Comparison of ENCODE assay signal across 16 mouse cellular contexts in the genomic region with DNA sequence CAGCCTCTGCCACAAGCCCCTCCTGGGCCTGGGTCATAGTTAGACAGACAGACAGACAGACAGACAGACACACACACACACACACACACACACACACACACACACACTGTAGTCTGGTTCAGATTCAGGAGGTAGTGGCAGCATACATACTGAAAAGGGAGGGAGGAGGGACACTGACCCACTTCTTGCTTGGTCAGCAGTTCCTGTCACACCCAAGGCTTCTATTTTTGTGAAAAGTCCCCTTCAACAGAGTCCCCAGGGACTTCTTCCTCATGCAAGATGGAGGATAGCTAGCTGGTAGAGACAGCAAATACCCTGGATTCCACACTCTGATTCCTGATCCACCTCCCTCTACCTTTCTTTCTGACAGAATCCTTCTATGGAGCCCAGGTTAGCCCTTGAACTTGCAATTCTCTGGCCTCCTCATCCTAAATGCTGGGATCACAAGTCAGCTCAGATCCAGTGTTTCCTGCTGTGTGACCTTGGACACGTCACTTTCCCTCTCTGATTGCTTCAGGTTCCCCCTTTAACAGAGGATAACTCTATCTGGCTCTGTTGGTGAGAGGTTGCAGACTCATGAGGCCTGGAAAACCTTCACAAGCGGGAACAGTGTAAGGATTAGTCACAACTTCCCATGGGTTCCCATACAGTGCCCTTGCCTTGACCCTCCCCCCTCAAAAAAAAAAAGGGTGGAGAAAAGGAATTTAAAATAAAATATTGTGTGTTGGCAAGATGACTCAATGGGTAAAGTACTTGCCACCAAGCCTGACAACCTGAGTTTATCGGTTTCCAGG. TPM values are rescaled to one million over a fixed set of nuclear protein-coding genes. Genes with fewer than 3 reads are reported as not detected.
DNase-seq lines count a peak whose midpoint lies in the region; ATAC-seq and TF ChIP-seq lines count a peak whose summit lies in the region.
"Had no signal": no experiment of that assay in that cellular context is flagged by ENCODE, and none has a peak within 500 bp of the region (broad histone marks: within the 10 kb centered on the region; RNA-seq: fewer than 3 reads in every experiment).

No protein-coding gene starts in this region.

- TF ChIP-seq CTCF in liver, embryonic 14.5 days (IDR thresholded peaks at IDR 0.05; ENCODE audit: low read depth): no peak

- 0 out of 2 replicates have a peak overlapping the region, but pooled peaks have one; percentile 25 for H3K27ac ChIP-seq in heart, embryonic 13.5 days (replicated peaks)
- H3K27ac ChIP-seq in liver, embryonic 14.5 days: no peak overlapping the region

- H3K36me3 ChIP-seq in heart, embryonic 13.5 days: no peaks in the 10 kb centered on the region
- no peaks in the 10 kb centered on the region for H3K36me3 ChIP-seq in liver, embryonic 14.5 days (replicated peaks; ENCODE audit: control insufficient read depth, insufficient read depth, low read depth)
- H3K36me3 ChIP-seq: embryonic facial prominence, embryonic 15.5 days had no signal

- no peaks in the 10 kb centered on the region for H3K9me3 ChIP-seq in heart, embryonic 13.5 days
- no peaks in the 10 kb centered on the region for H3K9me3 ChIP-seq in liver, embryonic 14.5 days (ENCODE audit: control insufficient read depth, low read length)
- H3K9me3 ChIP-seq: embryonic facial prominence, embryonic 15.5 days had no signal

- H3K4me2 ChIP-seq in heart, embryonic 13.5 days: peak overlapping the region; percentile 12; the same call in 1 of the 2 replicates
- peak overlapping the region; percentile 37; the same call in 1 of the 2 replicates for H3K4me2 ChIP-seq in liver, embryonic 14.5 days (ENCODE audit: low read depth)
- H3K4me2 ChIP-seq: embryonic facial prominence, embryonic 15.5 days had no signal

- WGBS in heart, embryonic 13.5 days: 77% methylated on average over 3 of the region's 3 CpGs
- WGBS in liver, embryonic 14.5 days (ENCODE audit: insufficient replicate concordance): 67% methylated on average over 3 of the region's 3 CpGs

- ATAC-seq in heart, embryonic 13.5 days (ENCODE audit: extremely low read depth, insufficient number of reproducible peaks, low FRiP score, low TSS enrichment): no peak
- ATAC-seq in liver, embryonic 14.5 days (ENCODE audit: insufficient read depth): no peak
- ATAC-seq: CD4-positive, CD25-positive, alpha-beta regulatory T cell, adult 4 months had no signal

- DNase-seq in heart, adult 8-10 months (ENCODE audit: low spot score): no peak
- DNase-seq in 3134 (ENCODE audit: extremely low read depth, insufficient read length, low spot score): peak; percentile 67
- DNase-seq in MN1 (ENCODE audit: low spot score): peak; percentile 41
- no peak for DNase-seq in liver, embryonic 14.5 days (ENCODE audit: low read depth in 3 of 3, low spot score in 3 of 3)
- no peak for DNase-seq in right cerebral cortex, adult 18-20 months
- no peak for DNase-seq in frontal cortex, postnatal 36 days (ENCODE audit: low spot score in 2 of 2)
- DNase-seq in embryo, embryonic 10 days (ENCODE audit: low spot score): no peak
- DNase-seq: cerebellum, adult 9-11 months had no signal

- peaks cover 32% of the 10 kb centered on the region for H3K4me1 ChIP-seq in heart, embryonic 13.5 days
- peaks cover 18 to 36% of the 10 kb centered on the region in 2 experiments for H3K4me1 ChIP-seq in liver, embryonic 14.5 days (replicated peaks; ENCODE audit: control insufficient read depth in 2 of 2, insufficient read depth in 2 of 2, low read length in 1 of 2)

- no peak overlapping the region for H3K4me3 ChIP-seq in heart, embryonic 13.5 days
- H3K4me3 ChIP-seq in liver, embryonic 14.5 days (ENCODE audit: insufficient read depth in 1 of 2, low read depth in 2 of 2, low read length in 2 of 2): no peak overlapping the region

- TF ChIP-seq EP300 in liver, embryonic 14.5 days (IDR thresholded peaks at IDR 0.05; ENCODE audit: low read depth): no peak

- 0 out of 2 replicates have a peak, but pooled peaks cover 3% of the 10 kb centered on the region for H3K27me3 ChIP-seq in heart, embryonic 13.5 days (replicated peaks)
- H3K27me3 ChIP-seq in liver, embryonic 14.5 days (ENCODE audit: control insufficient read depth, insufficient read depth, low read length): no peaks in the 10 kb centered on the region
- H3K27me3 ChIP-seq: embryonic facial prominence, embryonic 15.5 days had no signal

- H3K9ac ChIP-seq in heart, embryonic 13.5 days: no peak overlapping the region
- no peak overlapping the region for H3K9ac ChIP-seq in liver, embryonic 14.5 days (replicated peaks)
- H3K9ac ChIP-seq: embryonic facial prominence, embryonic 15.5 days had no signal

RNA-seq across cellular contexts. Expression of a gene that starts 4.7 kb away (rescaled TPM):
- 6.2 and 9.3 TPM in 2 replicates for polyA plus RNA-seq in heart, embryonic 13.5 days (2015; fragmentation: Nextera tagmentation; extraction: Ambion mirVana)
- total RNA-seq in heart, adult 8-10 months (2022): 1 to 10 TPM; 3.5 to 5.3 (median 4.7) TPM
- 1.9 and 2.6 TPM in 2 replicates for polyA plus RNA-seq in liver, embryonic 14.5 days (2012; rRNA removed)
- 1.3 and 3.2 TPM in 2 replicates for polyA plus RNA-seq in liver, embryonic 14.5 days (2014; fragmentation: Nextera tagmentation; extraction: Ambion mirVana)

RNA-seq across cellular contexts. Expression of a gene that starts 23.1 kb away (rescaled TPM):
- polyA plus RNA-seq in heart, embryonic 13.5 days (2015; fragmentation: Nextera tagmentation; extraction: Ambion mirVana): 27.7 and 28.8 TPM in 2 replicates
- 10 to 100 TPM; 21.6 to 26.2 (median 24.9) TPM for total RNA-seq in heart, adult 8-10 months (2022)
- polyA plus RNA-seq in liver, embryonic 14.5 days (2012; rRNA removed): 19.5 and 24.7 TPM in 2 replicates
- 23.6 and 34.4 TPM in 2 replicates for polyA plus RNA-seq in liver, embryonic 14.5 days (2014; fragmentation: Nextera tagmentation; extraction: Ambion mirVana)

RNA-seq across cellular contexts. Expression of a gene that starts 31.3 kb away (rescaled TPM):
- not detected in 2 replicates for polyA plus RNA-seq in heart, embryonic 13.5 days (2015; fragmentation: Nextera tagmentation; extraction: Ambion mirVana)
- total RNA-seq in heart, adult 8-10 months (2022): not detected
- polyA plus RNA-seq in liver, embryonic 14.5 days (2012; rRNA removed): 0.07 TPM in 1 of 2 replicates, not detected in the other
- polyA plus RNA-seq in liver, embryonic 14.5 days (2014; fragmentation: Nextera tagmentation; extraction: Ambion mirVana): not detected in 2 replicates
- total RNA-seq: adrenal gland, postnatal 25 days; gastrocnemius, adult 8-10 months; heart, postnatal 36 days; left cerebral cortex, adult 8-10 months had no signal
- polyA plus RNA-seq: CD4-positive, CD25-positive, alpha-beta regulatory T cell, adult 4 months; embryonic facial prominence, embryonic 15.5 days; kidney, embryonic 14.5 days had no signal

RNA-seq across cellular contexts. Expression of a gene that starts 40.4 kb away (rescaled TPM):
- 19.4 and 22.1 TPM in 2 replicates for polyA plus RNA-seq in heart, embryonic 13.5 days (2015; fragmentation: Nextera tagmentation; extraction: Ambion mirVana)
- total RNA-seq in heart, adult 8-10 months (2022): 10 to 100 TPM; 12.9 to 15.6 (median 14.1) TPM
- polyA plus RNA-seq in liver, embryonic 14.5 days (2012; rRNA removed): 8.4 and 8.8 TPM in 2 replicates
- polyA plus RNA-seq in liver, embryonic 14.5 days (2014; fragmentation: Nextera tagmentation; extraction: Ambion mirVana): 7.2 and 9.7 TPM in 2 replicates

RNA-seq across cellular contexts. Expression of a gene that starts 41.3 kb away (rescaled TPM):
- polyA plus RNA-seq in heart, embryonic 13.5 days (2015; fragmentation: Nextera tagmentation; extraction: Ambion mirVana): 0.15 and 0.33 TPM in 2 replicates
- total RNA-seq in heart, adult 8-10 months (2022): 1 to 10 TPM in 2 of 4 experiments, under 1 TPM in 2; 0.44 to 1.9 (median 0.75) TPM
- 1.2 and 1.6 TPM in 2 replicates for polyA plus RNA-seq in liver, embryonic 14.5 days (2012; rRNA removed)
- polyA plus RNA-seq in liver, embryonic 14.5 days (2014; fragmentation: Nextera tagmentation; extraction: Ambion mirVana): 0.69 TPM in 2 replicates

Comparison
In these comparisons a context has a peak if more than half of its experiments do, and no peak if none do; other contexts are left out.
1. DNase-seq: peak in 3134 (single experiment) and MN1 (single experiment); none in heart, adult 8-10 months (single experiment), liver, embryonic 14.5 days (0 of 3), right cerebral cortex, adult 18-20 months (single experiment), frontal cortex, postnatal 36 days (0 of 2) and embryo, embryonic 10 days (single experiment).